Mouse (Mus musculus) forebrain, embryonic 11.5 days (tissue): ENCODE results near the gene Flnb. TPM values are rescaled to one million over a fixed set of nuclear protein-coding genes. Genes with fewer than 3 reads are reported as not detected.

Experiments used
- ATAC-seq: fragments of 200-750 bp; cut with Nextera tagmentation; replicated peaks from 2 replicates; pipeline ENCODE4 v1.8.0; 2017; ENCODE audit warnings: moderate TSS enrichment; ENCODE audit not compliant: low FRiP score
- DNase-seq: peaks from one replicate; pipeline ENCODE4 v3.0.0-alpha.2; 2017; ENCODE audit warnings: low spot score
- H3K27ac ChIP-seq: fragments of 300-500 bp; sonication (generic); 2 replicates; pipeline ENCODE4 v1.5.1; 2014; ENCODE audit warnings: low read depth, low read length
- H3K27me3 ChIP-seq: fragments of 300-500 bp; sonication (generic); 2 replicates; pipeline ENCODE4 v1.6.1; 2014; ENCODE audit warnings: mild to moderate bottlenecking, low read length, mixed read lengths; ENCODE audit not compliant: control insufficient read depth, insufficient read depth
- H3K36me3 ChIP-seq: fragments of 300-500 bp; sonication (generic); 2 replicates; pipeline ENCODE4 v1.6.1; 2014; ENCODE audit warnings: mild to moderate bottlenecking, low read length, moderate library complexity, mixed read lengths; ENCODE audit not compliant: control insufficient read depth, insufficient read depth
- H3K4me1 ChIP-seq: fragments of 300-500 bp; sonication (generic); replicated peaks from 2 replicates; pipeline ENCODE4 v1.6.1; 2014; ENCODE audit warnings: low read length, mixed read lengths; ENCODE audit not compliant: control insufficient read depth, insufficient read depth
- H3K4me2 ChIP-seq: fragments of 300-500 bp; sonication (generic); 2 replicates; pipeline ENCODE4 v1.6.1; 2014; ENCODE audit warnings: low read depth, mild to moderate bottlenecking, low read length, moderate library complexity, mixed read lengths; ENCODE audit not compliant: severe bottlenecking
- H3K4me3 ChIP-seq: fragments of 300-500 bp; sonication (generic); 2 replicates; pipeline ENCODE4 v1.5.1; 2014; ENCODE audit warnings: low read depth, low read length
- H3K9ac ChIP-seq: fragments of 300-500 bp; sonication (generic); 2 replicates; pipeline ENCODE4 v1.6.1; 2014; ENCODE audit warnings: low read length
- H3K9me3 ChIP-seq: fragments of 300-500 bp; sonication (generic); 2 replicates; pipeline ENCODE4 v1.6.1; 2016; ENCODE audit warnings: low read length, mixed read lengths; ENCODE audit not compliant: control insufficient read depth
- WGBS: fragments of 180-500 bp; shearing (Covaris S2); extraction: QIAGEN DNeasy Blood & Tissue Kit; methylation state at CpG from one replicate; pipeline ENCODE4 v1.1.7; 2014; 5-methylcytosine and 5-hydroxymethylcytosine counted together
- polyA plus RNA-seq: library from polyadenylated mRNA; unstranded; fragments of >200 nt; fragmentation: Nextera tagmentation; extraction: Ambion mirVana; gene quantifications from 2 replicates; pipeline ENCODE4 v1.2.1, GENCODE M21; 2014

The Flnb gene
- polyA plus RNA-seq, 1 experiment from 2014 or later, result 27.2 TPM

- no peak overlapping the region for H3K4me3 ChIP-seq
- no peak overlapping the region for H3K9ac ChIP-seq
- DNase-seq (no peak), ATAC-seq (no peak)
- H3K27me3 ChIP-seq, result no peaks in the 10 kb centered on the region
- H3K4me1 ChIP-seq, result no peaks in the 10 kb centered on the region
- H3K4me2 ChIP-seq, result no peak overlapping the region
- WGBS, result 79% methylated on average over 1 of the region's 1 CpGs
- H3K9me3 ChIP-seq, result no peaks in the 10 kb centered on the region
- H3K36me3 ChIP-seq, result peaks cover 4% of the 10 kb centered on the region; the same call in 1 of the 2 replicates
- H3K27ac ChIP-seq, result no peak overlapping the region
Observed at GRCm38 (mm10) chr14:7928362-7928761, 110.6 kb downstream of the Flnb start.

- Histone ChIP-seq H3K4me2 (no peak overlapping the region), H3K9me3 (no peaks in the 10 kb centered on the region), H3K9ac (no peak overlapping the region), H3K4me3 (no peak overlapping the region), H3K36me3 (peaks cover 4% of the 10 kb centered on the region; the same call in 1 of the 2 replicates), H3K4me1 (no peaks in the 10 kb centered on the region), H3K27ac (no peak overlapping the region), H3K27me3 (no peaks in the 10 kb centered on the region)
- DNase-seq, result no peak
- WGBS, result 93% methylated on average over 7 of the region's 7 CpGs
- no peak for ATAC-seq
Observed at GRCm38 (mm10) chr14:7929029-7929428, 111.3 kb downstream of the Flnb start.

GRCm38 (mm10) chr14:7932151-7932550 lies 114.4 kb downstream of the Flnb start:
- DNase-seq (no peak), ATAC-seq (no peak)
- Histone ChIP-seq H3K36me3 (no peaks in the 10 kb centered on the region; the same call in 1 of the 2 replicates), H3K4me2 (no peak overlapping the region), H3K4me1 (no peaks in the 10 kb centered on the region), H3K27ac (no peak overlapping the region), H3K9me3 (no peaks in the 10 kb centered on the region), H3K27me3 (no peaks in the 10 kb centered on the region), H3K4me3 (no peak overlapping the region), H3K9ac (no peak overlapping the region)
- WGBS, result 90% methylated on average over 4 of the region's 4 CpGs

- Histone ChIP-seq H3K27ac (no peak overlapping the region), H3K27me3 (no peaks in the 10 kb centered on the region), H3K4me1 (no peaks in the 10 kb centered on the region), H3K4me2 (no peak overlapping the region), H3K36me3 (no peaks in the 10 kb centered on the region; the same call in 1 of the 2 replicates), H3K4me3 (no peak overlapping the region), H3K9me3 (no peaks in the 10 kb centered on the region), H3K9ac (no peak overlapping the region)
- ATAC-seq (no peak), DNase-seq (no peak)
- WGBS, result 93% methylated on average over 7 of the region's 7 CpGs
Observed at GRCm38 (mm10) chr14:7934166-7934565, 116.4 kb downstream of the Flnb start.

GRCm38 (mm10) chr14:7937052-7937630 lies 119.4 kb downstream of the Flnb start:
- Histone ChIP-seq H3K9ac (no peak overlapping the region), H3K27ac (no peak overlapping the region), H3K36me3 (no peaks in the 10 kb centered on the region; the same call in 1 of the 2 replicates), H3K4me1 (no peaks in the 10 kb centered on the region), H3K4me2 (no peak overlapping the region), H3K27me3 (no peaks in the 10 kb centered on the region), H3K9me3 (no peaks in the 10 kb centered on the region), H3K4me3 (no peak overlapping the region)
- 24% methylated on average over 17 of the region's 17 CpGs for WGBS
- ATAC-seq (no peak), DNase-seq (no peak)

GRCm38 (mm10) chr14:7938809-7939784 lies 121.3 kb downstream of the Flnb start:
- no peak overlapping the region for H3K27ac ChIP-seq

GRCm38 (mm10) chr14:7941413-7941812 lies 123.7 kb downstream of the Flnb start:
- H3K36me3 ChIP-seq, result peaks cover 3% of the 10 kb centered on the region; the same call in 1 of the 2 replicates
- no peak overlapping the region for H3K27ac ChIP-seq
- H3K4me1 ChIP-seq, result no peaks in the 10 kb centered on the region
- no peak overlapping the region for H3K9ac ChIP-seq
- no peak for DNase-seq
- ATAC-seq, result no peak
- no peak overlapping the region for H3K4me3 ChIP-seq
- 80% methylated on average over 5 of the region's 5 CpGs for whole genome bisulfite sequencing
- H3K9me3 ChIP-seq, result no peaks in the 10 kb centered on the region
- no peaks in the 10 kb centered on the region for H3K27me3 ChIP-seq
- no peak overlapping the region for H3K4me2 ChIP-seq

More at GRCm38 (mm10) chr14:7938809-7939784, 121.3 kb downstream of the Flnb start:
- Histone ChIP-seq H3K4me3 (no peak overlapping the region), H3K4me2 (no peak overlapping the region), H3K36me3 (peaks cover 3% of the 10 kb centered on the region; the same call in 1 of the 2 replicates), H3K4me1 (no peaks in the 10 kb centered on the region), H3K9me3 (no peaks in the 10 kb centered on the region), H3K9ac (no peak overlapping the region), H3K27me3 (no peaks in the 10 kb centered on the region)
- DNase-seq (no peak), ATAC-seq (no peak)
- 95% methylated on average over 19 of the region's 19 CpGs for WGBS

- Histone ChIP-seq H3K27ac (no peak overlapping the region), H3K36me3 (peaks cover 3% of the 10 kb centered on the region; the same call in 1 of the 2 replicates), H3K9ac (no peak overlapping the region), H3K9me3 (no peaks in the 10 kb centered on the region), H3K4me3 (no peak overlapping the region), H3K4me2 (no peak overlapping the region), H3K27me3 (no peaks in the 10 kb centered on the region), H3K4me1 (no peaks in the 10 kb centered on the region)
- no peak for DNase-seq
- 83% methylated on average over 7 of the region's 7 CpGs for WGBS
- ATAC-seq, result no peak
Observed at GRCm38 (mm10) chr14:7943101-7943800, 125.5 kb downstream of the Flnb start.
